Mouse (Mus musculus) left cerebral cortex, postnatal 14 days (tissue): Measurements from ENCODE around the gene Sh3rf3. TPM values are rescaled to one million over a fixed set of nuclear protein-coding genes. Genes with fewer than 3 reads are reported as not detected.

Experiments used
- DNase-seq, 2 experiments: peaks; one replicate each; pipeline ENCODE4 v3.0.0; 2021 to 2022; ENCODE audit warnings: low spot score in 2 of 2, mixed read lengths in 1 of 2
- intact Hi-C: fragments of 180-260 bp; cut with DNase I; formaldehyde crosslinking; loops from one replicate; pipeline ENCODE4 v1.15.1; 2025
- long read RNA-seq, 2 experiments: library from polyadenylated mRNA; stranded (forward); transcript quantifications; one replicate each; pipeline ENCODE4 v2.0.0; 2021
- total RNA-seq, 2 experiments: library from RNA; stranded (reverse); gene quantifications; 2 replicates each; pipeline ENCODE4 v1.2.3; 2021

Gene Sh3rf3
- total RNA-seq = 10 to 100 TPM; 73.2 to 87.0 TPM
- long read RNA-seq, experiment 1, full-length matches to known transcripts = 1 of 18 reads
- long read RNA-seq, experiment 1, partial matches to known transcripts = 6 of 18 reads
- long read RNA-seq, experiment 1, other reads (novel, unspliced or antisense) = 11 of 18 reads
- long read RNA-seq, experiment 2, partial matches to known transcripts = 7 of 19 reads
- long read RNA-seq, experiment 2, other reads (novel, unspliced or antisense) = 12 of 19 reads

- DNase-seq = peak in 1 of 2 experiments; percentile 32
- intact Hi-C loops = loop anchor here (2.0 to 10.0 kb wide), 4 partner anchors 122 to 479 kb away; no protein-coding TSS in a partner anchor
Measured at GRCm38 (mm10) chr10:58813081-58813800, at the start of gene Sh3rf3. Sh3rf3 (plus strand) TSS chr10:58813359.

DNA sequence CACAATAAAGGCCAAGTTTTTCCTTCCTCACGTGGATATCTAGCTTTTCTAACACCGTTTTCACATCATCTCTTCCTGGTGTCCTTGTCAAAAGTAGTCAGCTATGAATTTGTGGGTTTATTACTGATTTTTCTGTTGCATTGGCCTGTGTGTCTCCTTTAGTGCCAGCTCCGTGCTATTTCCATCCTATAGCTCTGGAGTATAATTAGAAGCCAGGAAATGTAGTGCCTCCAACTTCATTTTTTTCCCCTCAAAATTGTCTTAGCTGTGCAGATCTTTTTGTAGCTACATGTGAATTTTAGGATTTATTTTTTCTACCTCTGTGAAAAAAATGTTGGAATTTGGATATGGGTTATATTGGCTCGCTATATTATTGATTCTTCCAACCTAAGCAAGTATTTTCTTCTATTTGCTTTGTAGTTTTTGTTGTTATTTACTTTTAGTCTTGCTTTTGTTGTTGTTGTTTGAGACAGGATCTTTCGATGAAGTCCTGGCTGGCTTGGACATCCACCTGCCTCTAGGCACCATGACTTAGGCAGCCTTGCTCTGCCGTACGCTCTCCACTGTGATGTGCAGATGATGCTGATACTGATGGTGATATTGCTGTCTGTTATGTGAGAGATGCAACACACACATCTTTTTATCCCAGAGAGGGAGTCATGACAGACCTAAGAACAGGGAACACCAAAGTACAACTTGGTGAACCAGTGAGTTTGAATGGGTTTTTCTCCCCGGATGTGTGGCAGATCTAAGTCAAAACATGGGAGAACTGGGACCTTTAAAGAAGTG is 24.5 kb upstream of the Sh3rf3 start:
- intact Hi-C loops = no loop called here
- peak; percentile 19 to 31 for DNase-seq

DNA sequence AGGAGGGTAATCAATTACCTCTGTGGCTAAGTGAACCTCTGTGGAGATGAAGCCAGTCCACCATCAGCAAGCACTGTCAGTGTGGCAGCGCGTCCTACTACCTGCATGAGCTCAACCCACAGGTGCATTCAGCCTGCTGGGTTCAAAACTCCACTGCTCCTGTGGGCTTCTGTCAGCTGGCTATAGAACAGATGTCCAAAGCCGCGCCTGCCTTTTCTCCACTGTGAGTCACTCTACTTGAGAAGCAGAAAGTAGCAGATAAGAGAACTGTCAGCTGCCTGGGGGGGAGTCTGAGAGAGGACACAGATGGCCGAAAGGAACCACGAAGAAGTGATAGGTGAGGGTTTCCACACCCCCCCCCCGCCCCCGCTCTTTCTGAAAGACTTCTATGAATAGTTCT is 15.6 kb upstream of the Sh3rf3 start:
- DNase-seq = peak; percentile 29 to 46
- intact Hi-C loops = no loop called here

DNA sequence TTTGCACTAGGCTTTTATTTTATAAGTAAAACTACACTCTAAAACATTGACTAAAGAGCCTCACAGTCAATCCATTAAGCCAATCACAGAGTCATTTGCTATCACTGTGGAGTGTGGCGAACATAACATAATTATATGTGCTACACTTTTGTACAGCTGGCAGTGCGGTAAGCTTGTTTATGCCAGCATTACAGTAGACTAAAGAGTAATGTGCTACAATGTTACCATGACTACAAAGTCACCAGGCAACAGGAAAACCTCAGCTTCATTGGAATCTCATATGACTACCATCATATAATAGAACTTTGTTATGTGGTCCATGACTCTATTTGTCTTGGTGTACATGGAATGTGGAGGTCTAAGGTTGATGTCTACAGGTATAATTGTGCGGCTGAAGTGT is 15.0 kb upstream of the Sh3rf3 start:
- DNase-seq = peak; percentile 32 to 89
- intact Hi-C loops = no loop called here

GRCm38 (mm10) chr10:58800996-58801433 is 12.1 kb upstream of the Sh3rf3 start:
- DNase-seq = peak; percentile 67 to 71
- intact Hi-C loops = loop anchor here (5.0 to 10.0 kb wide), 2 partner anchors 126 to 239 kb away; partner anchors contain the start of gene Edar

DNA sequence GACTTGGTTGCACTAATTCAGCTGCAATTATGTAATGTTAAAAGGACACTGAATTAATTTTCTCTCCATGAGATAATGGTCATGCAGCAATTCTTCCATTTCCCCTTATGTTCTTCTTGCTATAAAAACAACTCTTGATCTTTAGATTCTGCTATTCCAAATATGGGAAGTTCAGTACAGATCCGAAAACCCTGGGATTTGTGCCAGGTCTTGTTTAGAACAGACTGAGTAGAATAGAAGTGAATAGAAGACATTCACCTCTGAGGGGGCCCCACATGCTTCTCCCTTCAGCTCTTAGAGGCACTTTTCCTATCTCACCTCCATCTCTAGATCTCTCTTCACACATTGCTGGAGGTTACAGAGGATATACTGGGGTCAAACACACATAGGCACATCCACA is 10.8 kb upstream of the Sh3rf3 start:
- no peak for DNase-seq
- intact Hi-C loops = loop anchor here (5.0 to 10.0 kb wide), 2 partner anchors 128 to 240 kb away; partner anchors contain the start of gene Edar

GRCm38 (mm10) chr10:58807956-58808355 is 5.2 kb upstream of the Sh3rf3 start:
- no peak for DNase-seq
- intact Hi-C loops = loop anchor here (10.0 kb wide), 1 partner anchor 133 kb away; the partner anchor contains the start of gene Edar

DNA sequence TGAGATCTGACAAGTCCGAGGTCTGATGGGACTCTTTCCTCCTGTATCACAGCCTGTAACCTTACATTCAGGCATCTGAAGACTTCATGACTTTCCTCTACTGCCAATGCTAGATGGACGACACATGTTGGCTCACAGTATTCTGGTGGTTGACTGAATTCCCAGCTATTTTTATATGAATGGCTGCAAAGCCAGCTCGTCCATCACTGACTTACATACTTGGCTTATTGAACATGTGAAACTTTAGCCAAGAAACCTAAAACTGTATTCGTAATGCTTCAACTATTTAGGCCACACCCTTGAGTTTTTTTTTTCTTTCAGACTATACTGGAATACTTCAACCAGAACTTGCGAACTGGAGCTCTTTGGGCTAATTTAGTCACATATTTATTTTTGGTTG is 3.0 kb upstream of the Sh3rf3 start:
- intact Hi-C loops = loop anchor here (5.0 to 10.0 kb wide), 3 partner anchors 125 to 482 kb away; no protein-coding TSS in a partner anchor
- DNase-seq = no peak

GRCm38 (mm10) chr10:58812210-58813080 is 714 bp upstream of the Sh3rf3 start:
- DNase-seq = peak; percentile 94 to 95
- intact Hi-C loops = loop anchor here (2.0 to 10.0 kb wide), 4 partner anchors 122 to 480 kb away; no protein-coding TSS in a partner anchor

- intact Hi-C loops = loop anchor here (2.0 to 10.0 kb wide), 4 partner anchors 121 to 479 kb away; no protein-coding TSS in a partner anchor
- DNase-seq = peak in 1 of 2 experiments; percentile 43
Measured at GRCm38 (mm10) chr10:58813801-58814191, 637 bp downstream of the Sh3rf3 start.

GRCm38 (mm10) chr10:58814486-58814885 is 1.3 kb downstream of the Sh3rf3 start:
- intact Hi-C loops = loop anchor here (5.0 to 10.0 kb wide), 3 partner anchors 120 to 478 kb away; no protein-coding TSS in a partner anchor
- DNase-seq = no peak

GRCm38 (mm10) chr10:58824016-58824568 is 10.9 kb downstream of the Sh3rf3 start:
- no peak for DNase-seq
- intact Hi-C loops = no loop called here

DNA sequence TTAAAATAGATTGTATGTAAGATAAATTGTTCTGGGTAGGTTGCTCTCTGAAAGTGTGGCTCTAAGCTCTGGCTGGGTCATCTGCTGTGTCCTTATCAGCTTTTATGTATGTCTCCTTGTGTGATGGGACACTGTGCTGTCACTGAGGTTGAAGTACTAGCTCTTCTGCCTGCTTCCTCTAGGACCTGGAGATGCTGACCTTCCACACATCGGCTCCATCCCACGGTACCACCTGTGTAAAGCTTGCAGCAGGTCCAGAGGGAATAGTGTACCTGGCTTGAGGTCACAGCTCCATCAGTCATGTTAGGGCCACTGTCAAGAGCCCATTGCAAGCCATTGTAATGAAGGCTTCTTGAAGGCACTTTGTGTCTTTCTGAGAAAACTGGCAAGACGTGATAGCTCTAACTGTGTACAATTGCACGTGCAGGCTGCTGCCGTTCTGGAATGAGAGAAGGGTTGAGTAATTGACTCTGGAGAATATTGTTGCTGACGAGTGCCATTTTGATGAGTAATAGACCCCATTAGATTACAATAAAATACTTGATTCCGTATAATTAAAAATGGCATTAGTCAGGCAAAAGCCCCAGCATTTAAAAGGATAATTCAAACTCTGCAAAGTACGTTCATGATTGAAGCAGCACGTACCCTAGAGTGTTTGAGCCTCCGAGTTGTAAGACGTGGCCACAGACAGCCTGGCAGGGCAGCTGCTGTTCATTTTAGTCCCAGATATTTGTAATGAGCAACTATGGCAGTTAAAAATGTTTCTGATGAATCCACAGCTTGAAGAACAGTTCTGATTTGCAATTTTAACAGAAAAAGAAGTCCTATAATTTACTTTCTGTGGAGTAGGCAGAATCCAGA is 16.3 kb downstream of the Sh3rf3 start:
- intact Hi-C loops = no loop called here

DNA sequence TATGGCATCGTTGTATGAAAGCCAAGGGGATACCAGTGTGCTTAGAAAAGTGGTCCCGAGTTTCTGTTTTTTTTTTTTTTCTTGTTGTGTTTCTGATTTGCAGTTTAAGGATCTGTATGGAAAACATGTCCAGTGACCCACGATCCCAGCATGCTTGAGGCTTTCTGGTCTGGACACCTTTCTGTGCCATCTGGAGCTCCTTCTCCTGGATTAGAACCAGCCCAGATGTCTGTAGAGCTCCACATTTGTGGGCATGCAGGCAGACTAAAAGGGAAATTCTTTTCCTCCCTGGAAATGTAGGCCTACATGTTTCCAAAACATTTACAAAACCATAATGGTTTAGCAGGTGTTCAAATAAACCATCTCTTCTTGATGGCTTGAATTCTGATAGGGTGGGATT is 20.0 kb downstream of the Sh3rf3 start:
- no peak for DNase-seq
- intact Hi-C loops = no loop called here

More for the DNA sequence above, 16.3 kb downstream of the Sh3rf3 start:
- DNase-seq = no peak

GRCm38 (mm10) chr10:58833741-58834178 is 20.6 kb downstream of the Sh3rf3 start:
- intact Hi-C loops = no loop called here
- peak; percentile 35 to 37 for DNase-seq

DNA sequence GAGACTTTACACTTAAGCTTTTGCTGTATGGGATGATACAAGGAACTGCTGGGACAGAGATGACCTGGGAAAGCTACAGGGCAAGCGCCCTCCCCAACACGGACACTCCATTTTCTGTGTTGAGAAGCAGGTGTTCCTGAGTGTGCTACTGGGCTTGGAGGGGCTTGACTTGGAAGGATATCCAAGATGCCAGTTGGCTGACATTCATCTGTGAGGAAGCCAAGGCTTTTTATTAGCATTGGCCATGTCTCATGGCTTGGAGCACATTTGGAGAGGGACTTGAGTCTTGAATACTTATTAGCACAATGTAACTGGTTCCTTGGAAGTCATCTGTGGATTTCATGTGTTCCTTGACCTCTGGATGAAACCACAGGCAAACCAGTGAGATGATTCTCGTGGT is 23.2 kb downstream of the Sh3rf3 start:
- intact Hi-C loops = no loop called here

GRCm38 (mm10) chr10:58837504-58837903 is 24.3 kb downstream of the Sh3rf3 start:
- no peak for DNase-seq
- intact Hi-C loops = no loop called here

More for the DNA sequence above, 23.2 kb downstream of the Sh3rf3 start:
- DNase-seq = no peak
